Mouse (Mus musculus) activated CD4-positive, CD25-positive, alpha-beta regulatory T cell, adult 4 months (primary cell): Measurements from ENCODE around the gene BC052040. TPM values are rescaled to one million over a fixed set of nuclear protein-coding genes. Genes with fewer than 3 reads are reported as not detected.

Experiments
- ATAC-seq: one replicate; pipeline ENCODE4 v1.8.0; 2017
- polyA plus RNA-seq, 2 experiments: library from polyadenylated mRNA; unstranded; fragments of 100-300 nt; shearing (Covaris generic); gene quantifications; one replicate each; pipeline ENCODE4 v1.2.1; 2017

Gene BC052040
- polyA plus RNA-seq, 2 experiments from 2014 or later = 11.9 to 17.2 TPM

DNA sequence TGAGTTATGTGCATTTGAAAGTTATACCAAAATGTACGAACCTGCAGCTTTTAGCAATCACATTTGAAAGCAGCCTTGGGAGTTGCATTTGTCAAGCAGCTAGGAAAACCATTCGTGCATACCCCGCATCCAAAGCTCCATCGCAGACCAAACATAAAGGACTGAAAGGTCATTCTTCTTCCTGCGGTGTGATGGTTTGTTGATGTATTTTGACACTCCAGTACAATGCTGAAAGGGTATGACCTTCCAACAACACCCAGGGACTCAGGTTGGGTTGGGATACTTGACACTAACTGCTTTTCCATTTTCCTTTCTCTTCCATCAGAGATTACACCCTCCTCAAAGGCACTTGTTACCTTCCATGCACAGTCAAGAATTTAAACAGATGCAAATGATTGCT is 121.1 kb downstream of the BC052040 start:
- no peak for ATAC-seq

DNA sequence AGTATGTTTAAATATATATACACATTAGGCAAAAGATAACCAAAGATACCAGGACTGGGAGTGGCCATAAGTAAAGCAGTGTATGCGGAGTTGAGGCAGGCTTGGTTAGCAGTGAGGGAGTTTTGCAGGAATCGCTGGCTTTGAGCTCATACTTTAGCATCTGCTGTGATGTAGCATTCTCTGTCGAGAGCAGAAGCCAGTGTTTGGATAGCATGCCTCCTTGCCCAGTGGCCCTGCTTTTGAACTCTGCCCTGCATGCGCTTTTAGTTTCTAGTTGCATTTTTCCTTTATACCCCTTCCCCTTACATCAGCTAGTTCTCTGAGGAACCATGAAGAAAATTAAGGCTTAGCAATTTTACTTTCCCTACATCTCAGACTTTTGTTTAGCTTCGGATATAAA is 136.0 kb downstream of the BC052040 start:
- no peak for ATAC-seq

DNA sequence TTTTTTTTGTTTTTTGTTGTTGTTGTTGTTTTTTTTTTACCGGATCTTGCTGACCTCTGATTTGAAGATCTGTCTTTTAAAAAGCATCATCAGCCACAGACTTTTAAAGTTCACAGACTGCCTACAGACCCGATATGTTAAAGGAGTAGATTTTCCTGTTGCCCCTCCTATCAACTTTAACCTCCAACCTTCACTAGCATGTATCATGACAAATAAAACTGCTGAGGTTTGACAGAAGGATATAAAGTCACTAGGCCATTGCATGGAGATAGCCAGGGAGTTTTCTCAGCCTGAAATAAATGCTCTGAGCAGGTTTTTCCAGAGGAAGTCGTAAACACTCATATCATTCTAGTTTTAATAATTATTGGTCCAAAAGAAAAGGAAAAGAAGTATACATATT is 136.5 kb downstream of the BC052040 start:
- ATAC-seq = no peak

DNA sequence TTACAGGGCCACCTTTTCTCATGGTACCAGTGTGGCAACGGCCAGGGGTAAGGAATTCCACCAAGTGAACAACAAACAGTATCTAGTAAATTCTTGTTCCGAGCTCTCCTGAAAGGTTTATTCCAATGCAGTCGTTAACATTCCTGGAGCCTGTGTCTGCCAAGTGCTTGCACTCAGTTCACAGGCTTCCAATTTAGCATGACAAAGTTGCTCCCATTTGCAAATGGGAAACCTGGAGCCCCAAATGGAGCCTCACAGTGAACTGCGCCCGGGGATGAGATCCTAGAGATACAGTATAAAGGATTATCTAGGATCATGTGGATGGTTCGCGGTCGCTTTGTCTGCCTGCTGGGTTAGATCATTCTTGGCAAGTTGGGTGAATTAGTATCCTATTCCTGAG is 141.9 kb downstream of the BC052040 start:
- ATAC-seq = no peak

DNA sequence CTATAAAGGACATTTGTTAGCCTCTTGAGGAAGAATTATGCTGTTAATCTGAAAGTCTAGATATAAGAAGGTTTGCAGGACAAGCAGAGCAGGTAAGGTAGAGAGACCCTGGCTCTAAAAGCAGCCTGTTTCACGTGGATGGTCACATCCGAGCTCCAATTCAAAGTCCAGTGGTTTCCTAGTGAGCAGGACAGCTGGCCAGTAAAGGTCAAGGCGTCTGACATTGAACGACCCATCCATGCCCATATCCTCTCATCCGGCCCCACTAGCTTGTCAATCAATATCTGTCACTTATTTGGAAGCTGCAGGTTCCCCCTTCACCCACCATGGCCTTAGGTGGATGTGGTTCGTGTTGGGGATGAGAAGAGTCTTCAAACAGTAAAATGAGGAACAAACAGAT is 142.7 kb downstream of the BC052040 start:
- no peak for ATAC-seq

DNA sequence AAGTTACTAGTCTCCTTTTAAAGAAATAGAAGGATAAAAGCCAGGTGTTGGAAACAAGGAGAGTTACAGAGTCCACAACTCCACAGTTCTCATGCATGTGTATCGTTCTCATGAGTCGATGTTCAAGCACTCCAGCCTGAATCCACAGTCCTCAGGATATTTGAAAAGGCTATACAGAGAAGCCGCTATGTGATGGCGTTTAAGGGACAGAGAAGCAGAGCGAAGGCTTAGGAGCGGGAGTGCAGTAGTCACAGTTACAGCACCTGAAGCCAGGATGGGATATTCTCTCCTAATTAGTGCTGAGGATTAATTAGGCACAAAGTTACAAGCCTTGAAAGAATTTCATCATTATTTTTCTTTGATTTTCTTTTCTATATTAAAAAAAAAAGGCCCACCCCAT is 143.2 kb downstream of the BC052040 start:
- ATAC-seq = no peak

DNA sequence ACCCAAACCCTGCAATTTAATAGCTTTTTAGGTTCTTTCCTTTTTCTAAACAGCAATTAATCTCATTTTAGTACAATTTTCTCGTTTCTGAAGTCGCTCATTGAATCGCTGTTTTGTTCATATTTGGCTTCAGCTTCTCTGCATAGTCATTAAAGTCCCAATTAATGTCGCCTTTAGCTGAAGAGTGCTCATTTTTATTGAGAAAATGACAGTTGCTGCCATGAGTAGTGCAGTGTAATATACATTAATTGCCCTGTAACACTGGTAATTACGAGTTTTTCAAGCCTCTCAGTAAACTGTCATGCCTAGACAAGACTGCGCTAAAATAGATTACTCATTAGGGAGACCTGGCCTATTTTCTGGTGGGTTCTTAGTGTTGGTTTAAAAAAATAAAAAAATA is 144.0 kb downstream of the BC052040 start:
- ATAC-seq = no peak

DNA sequence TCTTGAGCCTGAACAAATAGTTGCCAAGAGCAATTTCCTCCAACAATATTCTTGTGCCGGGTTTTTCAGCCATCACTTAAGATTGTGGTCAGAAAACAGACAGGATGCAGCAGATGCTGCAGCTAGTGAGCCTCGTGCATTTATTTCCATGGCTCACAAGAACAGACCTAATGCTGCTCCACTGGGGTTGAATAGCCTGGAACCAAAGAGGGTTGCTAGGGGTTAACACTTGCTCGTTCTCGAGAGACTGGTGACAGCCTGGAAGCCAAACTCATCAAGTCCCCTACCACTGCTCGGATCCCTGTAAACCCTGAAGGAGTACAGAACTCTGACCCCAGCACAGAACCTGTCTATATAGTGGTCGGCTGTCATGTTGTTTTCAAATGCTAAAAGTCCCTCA is 144.4 kb downstream of the BC052040 start:
- ATAC-seq = no peak

DNA sequence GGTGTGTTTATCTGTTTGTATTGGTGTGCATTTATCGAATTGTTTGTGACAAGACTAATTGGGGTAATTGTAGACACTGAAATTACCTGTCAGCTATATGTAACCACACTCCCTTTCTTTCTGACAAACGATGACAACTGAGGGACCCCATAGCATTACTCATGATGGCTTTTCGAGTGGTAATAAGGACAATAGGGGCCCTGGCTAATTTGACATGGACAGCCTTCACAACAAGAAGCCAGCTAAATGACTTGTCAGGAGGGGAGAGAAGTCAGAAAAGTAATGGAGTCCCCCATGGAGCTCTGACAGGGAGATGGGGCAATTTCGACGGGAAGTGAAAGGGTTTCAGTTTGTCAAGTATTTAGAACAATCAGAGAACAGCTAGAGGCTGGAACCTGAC is 145.3 kb downstream of the BC052040 start:
- no peak for ATAC-seq

DNA sequence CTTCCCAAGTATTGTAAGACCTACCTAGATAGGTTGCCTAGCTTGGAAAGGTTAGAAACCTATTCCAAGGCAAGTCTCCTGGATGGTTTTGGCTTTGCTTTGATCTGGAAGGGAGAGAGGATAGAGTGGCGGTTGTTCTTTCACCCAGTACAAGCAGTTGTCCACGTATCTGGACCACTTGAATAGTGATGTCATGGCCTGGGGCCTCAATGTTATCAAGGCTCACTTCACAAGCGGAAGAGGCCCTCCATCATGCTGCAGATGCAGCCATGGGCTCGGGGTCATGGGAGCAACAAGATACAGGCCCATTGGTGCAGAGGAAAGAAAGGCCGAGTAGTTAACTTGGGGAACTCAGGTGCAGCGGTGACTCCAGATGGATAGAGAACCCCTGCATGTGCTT is 147.1 kb downstream of the BC052040 start:
- no peak for ATAC-seq

DNA sequence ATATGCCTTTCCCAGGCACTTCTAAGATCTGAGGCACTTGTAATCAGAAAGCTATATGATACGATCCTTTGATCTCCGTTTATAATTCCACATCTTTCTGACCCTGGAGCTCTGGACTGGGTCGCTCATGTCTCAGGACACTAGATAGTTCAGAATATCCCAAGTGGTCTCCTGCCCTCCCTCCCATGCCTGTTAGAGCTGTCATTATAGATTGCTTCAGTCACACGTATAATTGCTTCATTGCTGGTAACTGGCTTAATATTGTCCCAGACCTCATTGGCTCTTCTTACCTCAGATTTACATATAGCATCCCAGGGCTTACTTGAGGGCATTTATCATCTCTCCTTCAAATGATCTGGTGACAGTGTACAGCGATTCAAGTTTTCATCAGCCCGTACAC is 149.0 kb downstream of the BC052040 start:
- ATAC-seq = no peak

DNA sequence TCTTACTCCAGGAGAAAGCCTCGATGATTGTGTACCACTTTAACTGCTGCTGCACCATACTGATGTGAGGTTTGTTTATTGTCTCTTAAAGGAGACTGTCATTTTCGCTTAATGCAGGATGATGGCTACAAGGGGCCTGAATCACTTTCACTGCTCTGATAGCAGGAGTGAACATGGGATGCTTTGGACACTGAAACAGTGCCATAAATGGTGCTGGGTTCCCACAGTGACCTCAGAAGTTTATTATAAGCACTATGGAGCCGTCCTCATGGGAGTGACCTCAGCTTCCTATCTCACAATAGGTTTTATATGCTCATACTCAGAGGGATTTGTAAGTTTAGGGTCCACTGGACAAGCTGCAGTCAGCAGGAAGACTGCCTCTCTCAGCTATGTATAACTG is 149.7 kb downstream of the BC052040 start:
- ATAC-seq = no peak

DNA sequence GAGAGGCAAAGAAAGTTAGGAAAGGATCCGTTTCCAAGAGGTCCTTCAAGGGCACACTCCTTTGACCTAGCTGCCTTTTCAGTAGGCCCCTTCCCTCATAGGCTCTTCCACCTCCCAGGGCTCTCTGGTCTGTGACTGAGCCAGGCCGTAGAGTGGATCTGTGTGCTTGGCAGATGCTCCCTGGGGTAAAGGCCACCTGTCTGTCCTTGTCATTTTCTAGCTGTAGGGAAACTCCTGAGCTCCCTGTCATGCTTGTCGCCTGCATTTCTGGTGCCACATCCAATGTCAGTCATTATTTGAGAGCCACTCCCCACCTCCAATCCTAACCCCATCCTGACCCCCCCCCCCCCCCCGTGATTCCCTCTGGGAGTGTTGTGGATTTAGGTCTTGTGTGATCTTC is 151.1 kb downstream of the BC052040 start:
- ATAC-seq = no peak

DNA sequence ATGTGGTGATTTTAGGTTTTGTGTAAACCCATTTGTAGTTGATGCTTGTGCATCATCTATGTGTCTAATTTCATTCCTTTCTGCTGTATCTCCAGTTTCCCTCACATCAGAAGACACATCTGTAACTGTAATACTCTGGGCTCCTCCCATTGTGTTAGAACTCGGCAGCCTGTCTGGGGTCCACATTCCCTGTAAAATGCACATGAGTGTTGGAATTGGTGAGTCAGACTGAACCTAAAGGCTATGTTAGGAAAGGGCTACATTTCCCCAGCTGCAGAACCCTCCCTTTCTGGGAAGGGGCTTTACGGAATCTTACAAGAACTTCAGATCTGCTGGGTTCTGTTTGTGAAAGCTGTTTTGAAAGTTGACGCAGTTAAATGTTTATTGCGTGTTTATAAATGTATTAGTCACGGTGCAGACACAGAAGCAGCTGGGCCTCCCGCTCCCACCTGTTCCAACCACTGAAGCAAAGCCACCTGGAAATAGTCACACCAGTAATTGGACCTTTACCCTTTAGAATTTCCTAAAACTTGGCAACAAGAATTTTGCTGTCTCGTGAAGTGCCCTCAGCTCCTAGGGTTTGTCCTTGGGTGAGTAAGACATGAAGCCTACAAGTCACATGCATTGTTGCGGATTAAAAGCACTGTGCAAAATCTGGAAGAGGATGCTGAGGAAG is 151.6 kb downstream of the BC052040 start:
- no peak for ATAC-seq

DNA sequence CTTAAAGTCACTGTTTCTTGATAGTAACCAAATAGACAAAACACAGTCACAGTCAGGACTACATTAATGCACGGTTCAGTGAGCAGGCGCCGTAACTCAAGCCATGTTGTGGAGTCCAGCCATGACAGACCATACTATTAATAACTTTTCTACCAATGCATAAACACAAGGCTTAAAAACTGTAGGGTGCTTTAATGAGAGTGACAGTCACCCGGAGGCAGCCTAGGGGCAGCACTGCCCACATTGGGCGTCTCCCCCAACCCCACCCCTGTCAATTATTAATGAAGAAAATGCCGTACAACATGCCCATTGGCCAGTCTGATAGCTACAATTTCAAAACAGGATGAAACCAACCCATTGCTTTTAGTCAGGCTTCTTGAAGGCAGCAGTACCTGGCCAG is 153.3 kb downstream of the BC052040 start:
- ATAC-seq = no peak

DNA sequence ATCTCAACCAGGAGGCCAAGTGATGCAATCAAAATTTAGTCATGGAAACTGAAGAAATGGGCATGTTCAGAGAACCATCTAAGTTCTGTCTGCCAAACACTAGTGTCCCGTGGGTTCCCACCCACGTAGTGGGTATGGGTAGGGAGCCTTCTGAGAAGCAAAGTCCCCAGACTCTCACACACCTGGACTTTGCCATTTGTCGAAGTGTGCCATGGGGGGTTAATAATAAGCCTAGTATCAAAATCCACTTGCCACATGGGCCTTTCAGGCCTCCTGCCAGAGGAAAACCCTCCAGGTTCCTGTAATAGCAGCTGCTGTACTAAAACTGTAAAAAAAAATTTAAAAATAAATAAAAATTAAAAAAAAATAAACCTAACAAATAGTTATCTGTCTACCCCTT is 154.9 kb downstream of the BC052040 start:
- ATAC-seq = no peak

DNA sequence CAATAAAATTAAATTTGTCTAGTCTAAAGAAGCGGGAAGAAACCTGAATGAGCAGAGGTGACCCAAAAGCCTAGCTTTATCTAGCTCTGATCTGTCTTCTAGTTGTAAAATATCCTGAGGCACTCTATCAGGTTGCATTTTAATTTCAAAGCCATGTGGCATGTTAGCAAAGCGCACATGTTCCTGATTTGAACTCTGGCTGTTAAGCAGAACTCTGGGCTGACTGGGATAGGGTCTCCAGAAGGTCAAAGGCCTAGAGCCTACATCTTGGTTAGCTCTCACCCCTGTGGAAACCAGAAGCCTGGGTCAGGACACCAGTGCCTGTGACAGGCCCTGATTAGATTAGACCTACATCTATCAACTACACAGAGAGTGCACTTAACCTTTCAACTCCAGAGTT is 156.4 kb downstream of the BC052040 start:
- no peak for ATAC-seq

DNA sequence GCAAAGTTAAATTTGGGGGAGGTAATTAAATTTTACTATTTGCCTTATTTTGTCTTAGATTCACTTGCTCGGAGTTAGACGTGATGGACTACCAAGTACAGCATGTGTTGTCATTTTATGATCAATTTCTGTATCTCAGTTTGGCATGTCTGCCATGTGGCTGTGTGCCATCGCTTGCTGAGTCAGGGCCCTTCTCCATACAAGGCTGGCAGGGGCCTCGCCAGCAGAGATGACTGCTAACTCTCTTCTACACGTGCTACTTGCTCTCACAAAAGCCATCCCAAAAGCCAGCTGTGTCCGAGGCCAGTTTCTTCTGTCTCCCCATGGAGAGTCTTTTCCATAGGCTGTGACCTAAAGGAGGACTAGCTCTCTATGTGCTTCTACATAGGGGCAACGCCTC is 160.5 kb downstream of the BC052040 start:
- ATAC-seq = no peak

DNA sequence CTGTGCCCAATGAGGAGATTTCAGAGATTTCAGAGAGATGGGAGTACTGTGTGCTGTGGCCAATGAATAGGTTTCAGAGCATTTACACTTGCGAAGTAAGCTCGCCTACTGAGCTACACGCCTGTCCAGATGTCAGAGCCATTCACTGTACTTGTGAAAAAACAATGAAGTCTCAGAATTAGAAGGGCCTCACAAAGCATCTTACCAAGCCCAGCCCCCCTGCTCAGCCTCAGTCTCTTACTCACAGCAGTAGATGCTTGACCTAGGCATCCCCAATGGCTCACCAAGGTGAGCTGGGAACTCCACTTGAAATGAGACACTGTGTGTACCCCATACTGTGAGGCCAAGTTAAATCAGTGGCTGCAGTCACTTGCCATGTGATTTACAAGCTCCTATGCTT is 166.1 kb downstream of the BC052040 start:
- no peak for ATAC-seq

DNA sequence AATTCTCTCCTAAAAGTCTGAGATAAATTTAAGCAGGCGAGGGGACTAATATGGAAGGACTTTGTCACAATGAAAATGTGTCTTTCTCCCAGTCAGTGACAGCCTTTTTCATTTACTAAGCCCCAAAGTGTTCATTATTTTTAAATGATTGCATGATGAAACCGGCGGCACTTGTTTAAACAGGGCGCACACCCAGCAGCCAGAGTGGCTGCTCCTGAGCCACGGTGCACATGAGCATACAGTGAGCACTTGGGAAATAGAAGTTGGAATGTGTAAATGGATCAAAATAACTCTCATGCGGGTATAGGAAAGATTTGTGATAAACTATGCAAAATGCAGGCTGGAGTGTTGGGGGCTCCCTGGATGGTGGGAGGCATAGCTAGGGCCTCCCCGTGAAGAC is 169.7 kb downstream of the BC052040 start:
- no peak for ATAC-seq

DNA sequence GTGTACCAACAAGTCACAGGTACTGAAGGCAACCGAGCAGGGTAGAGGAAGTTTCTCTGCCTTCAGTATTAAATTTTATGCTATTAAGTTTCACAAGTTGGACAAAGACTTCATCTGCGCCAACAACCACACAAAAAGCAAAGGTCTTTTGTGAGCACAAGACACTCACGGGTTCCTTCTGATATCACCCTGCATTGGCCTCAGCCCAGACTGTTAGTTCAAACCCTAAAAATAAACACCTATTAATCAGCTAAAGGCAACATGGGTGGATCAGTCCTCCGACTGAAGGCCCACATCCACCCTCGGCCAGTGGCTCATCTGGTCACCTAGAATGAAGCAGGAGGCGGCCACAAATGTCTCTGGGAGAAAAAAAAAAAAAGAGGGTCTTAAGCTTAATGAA is 176.2 kb downstream of the BC052040 start:
- no peak for ATAC-seq

DNA sequence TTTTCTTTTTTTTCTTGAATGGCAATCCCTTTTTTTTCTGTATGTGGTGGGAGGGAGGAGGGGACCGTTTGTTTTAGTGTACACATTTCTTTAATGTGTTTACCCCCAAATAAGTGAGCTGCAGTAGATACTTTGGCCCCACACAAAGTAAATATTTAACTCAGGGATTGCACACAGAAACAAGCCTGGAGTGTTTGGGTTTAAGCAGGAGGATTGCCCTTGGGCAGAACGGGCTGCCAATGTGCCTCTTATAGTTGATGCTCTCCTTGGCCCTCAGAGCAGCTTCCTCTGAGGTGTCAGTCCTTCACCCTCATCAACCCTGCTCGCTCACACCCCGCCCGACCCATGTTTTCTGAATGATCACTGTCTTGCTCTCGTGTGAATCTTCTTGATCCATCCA is 177.0 kb downstream of the BC052040 start:
- no peak for ATAC-seq

DNA sequence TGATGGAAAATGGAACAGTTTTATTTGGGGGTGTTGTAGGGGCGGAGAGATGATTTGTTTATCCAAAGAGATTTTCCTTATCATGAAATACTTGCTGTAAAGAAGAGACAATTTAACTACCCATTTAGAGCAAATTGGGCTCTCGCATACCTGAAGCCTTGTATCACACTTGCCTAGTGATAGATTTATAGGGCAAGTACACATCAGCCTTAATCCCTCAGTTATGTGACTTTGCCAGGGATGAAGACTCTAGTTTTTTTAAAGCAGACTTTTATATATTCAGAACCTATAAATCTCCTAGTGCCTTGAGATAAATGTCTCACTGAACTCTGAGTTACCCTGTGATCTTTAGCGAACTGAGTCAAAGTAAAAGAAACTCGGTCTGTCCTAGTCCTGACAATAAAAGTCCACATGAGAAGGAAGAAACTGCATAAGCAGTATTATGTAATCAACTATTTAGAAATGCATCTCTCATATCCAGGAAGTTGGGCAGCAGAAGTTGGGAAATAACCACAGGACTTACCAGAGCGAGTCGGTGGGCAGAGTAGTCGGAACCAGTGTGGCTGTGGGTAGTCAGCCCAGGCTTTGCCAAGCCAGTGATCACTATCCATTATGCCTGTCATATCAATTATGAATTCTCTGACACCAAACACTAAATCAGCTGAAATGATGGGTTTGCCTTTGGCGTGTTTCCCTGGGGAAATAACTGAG is 183.2 kb downstream of the BC052040 start:
- ATAC-seq = no peak

DNA sequence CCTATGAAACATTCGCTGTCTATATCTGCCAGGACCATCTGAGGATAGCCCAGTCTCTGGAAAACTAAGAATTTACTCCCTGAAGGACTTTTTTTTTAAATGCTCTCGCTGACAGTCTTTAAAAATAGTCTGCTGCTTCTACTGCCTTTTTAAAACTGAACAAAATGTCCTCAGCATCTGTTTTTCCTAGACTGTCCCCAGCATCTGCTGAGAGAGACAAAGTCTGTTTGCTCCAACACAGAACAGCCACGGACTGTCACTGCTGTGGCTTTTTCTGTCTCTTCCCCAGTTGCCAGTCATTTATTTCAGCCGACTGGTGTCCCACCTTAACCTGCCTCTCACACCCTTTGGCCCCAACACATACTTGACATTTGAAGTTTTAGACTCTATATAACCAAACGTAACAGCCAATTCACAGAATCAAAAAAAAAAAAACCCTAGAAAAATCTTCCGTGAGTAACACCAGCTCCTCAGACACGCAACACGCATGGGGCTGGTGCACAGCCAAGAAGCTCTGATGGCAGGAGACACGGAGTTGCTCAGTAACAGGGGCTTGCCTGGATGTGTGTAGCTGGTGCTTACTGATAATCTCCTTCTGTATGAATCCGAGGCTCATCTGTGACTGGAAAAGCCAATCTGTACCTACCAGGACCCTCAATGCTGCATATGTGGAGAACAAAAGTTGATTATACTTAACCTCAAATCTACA is 188.2 kb downstream of the BC052040 start:
- ATAC-seq = no peak
